Mouse (Mus musculus): Measurements from ENCODE around the gene Cyp8b1. TPM values are rescaled to one million over a fixed set of nuclear protein-coding genes. Genes with fewer than 3 reads are reported as not detected.

The Cyp8b1 gene
- total RNA-seq (2021): not detected

DNA sequence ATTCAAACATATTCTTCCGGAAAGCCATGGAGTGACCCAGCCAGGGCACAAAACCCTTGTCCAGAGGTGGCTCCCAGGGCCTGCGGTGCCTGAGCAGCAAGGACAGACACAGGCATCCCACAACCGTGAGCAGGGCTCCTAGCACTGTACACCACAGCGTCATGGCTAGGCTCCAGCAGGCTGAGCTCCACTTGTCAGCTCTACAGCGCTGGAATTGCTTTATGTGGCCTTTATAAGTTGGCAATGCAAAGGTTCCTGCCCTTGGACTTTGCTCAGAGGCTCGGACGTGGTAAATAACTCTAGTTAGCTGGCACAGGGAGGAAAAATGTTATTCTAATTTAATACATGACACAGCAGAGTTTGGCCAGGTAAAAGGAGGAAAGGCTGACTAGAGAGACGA is at the start of gene Cyp8b1:
Gene Cyp8b1 (minus strand): TSS at position 204 of the 400 bp plus-strand sequence.
- intact Hi-C loops (cut with DNase I): no loop called here
- DNase-seq (ENCODE audit: low spot score): no peak

DNA sequence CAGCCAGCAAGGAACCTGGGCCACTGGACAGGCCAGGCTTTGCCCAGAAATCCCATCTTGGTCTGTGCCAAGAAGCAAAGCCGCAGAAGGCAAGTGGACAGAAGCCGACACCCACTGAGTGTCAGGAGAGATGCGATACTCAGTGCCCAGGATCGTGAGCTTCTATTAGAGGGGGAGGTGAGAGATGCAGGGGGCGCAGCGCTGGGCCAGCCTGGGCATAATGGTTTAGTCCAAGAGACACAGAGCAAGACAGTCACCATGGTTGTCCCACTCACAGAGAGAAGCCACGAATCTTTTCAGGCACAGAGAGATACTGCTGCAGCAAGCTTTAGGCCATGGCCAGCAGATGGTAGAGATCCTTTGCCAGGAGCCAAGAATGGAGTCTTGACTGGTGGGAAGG is 48.8 kb upstream of the Cyp8b1 start:
- intact Hi-C loops (cut with DNase I): no loop called here
- no peak for DNase-seq (ENCODE audit: low spot score)

DNA sequence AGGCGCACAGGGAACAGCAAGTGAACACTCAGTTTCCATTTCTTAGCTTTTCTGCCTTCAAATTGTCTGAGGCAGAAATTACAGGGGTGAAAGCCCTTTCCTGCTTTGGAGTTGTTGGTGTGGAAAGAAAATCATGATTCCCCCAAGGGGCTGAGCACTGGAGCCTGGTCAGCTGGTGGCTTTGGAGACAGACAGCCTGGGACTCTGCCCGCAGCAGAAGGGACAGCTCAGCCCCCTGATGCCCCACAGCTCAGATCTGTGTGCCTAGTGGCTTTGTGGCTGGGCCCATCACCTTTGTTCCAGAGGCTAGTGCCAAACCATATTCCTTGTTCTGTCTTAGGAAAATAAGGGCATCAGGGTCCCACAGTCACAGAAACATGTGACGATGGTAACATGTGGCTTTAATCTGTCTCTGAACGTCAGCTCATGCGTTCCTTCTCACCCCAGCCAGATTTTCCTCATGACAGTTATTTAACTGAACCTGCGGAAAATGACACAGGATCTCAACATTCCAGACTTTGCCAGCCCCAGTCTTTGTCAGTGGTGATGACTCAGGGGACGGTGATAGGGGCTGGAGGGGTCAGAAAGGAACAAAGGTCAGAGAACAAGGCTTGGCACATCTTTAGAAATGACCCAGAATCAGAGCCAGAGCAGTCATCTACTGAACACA is 44.0 kb upstream of the Cyp8b1 start:
- no peak for DNase-seq (ENCODE audit: low spot score)
- intact Hi-C loops (cut with DNase I): no loop called here

DNA sequence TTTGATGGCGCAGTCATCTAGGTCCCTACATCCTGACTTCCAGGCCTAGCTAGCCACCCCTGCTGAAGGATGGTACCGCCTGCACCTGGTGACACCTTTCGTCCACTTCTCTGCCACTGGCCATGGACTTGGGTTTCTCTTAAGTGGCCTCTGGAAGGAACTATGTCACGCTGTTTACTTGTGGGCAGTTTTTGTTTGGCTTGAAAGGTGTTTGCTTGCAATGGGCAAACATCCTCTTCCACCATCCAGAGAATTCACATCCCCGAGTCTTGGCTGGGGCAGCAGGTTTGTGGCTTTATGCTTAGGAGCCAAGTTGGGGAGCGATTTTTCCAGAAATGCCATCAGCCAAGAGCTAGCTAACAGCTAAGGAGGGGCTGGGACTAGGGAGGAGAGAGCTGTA is 36.5 kb upstream of the Cyp8b1 start:
- no peak for DNase-seq (ENCODE audit: low spot score)
- intact Hi-C loops (cut with DNase I): no loop called here

DNA sequence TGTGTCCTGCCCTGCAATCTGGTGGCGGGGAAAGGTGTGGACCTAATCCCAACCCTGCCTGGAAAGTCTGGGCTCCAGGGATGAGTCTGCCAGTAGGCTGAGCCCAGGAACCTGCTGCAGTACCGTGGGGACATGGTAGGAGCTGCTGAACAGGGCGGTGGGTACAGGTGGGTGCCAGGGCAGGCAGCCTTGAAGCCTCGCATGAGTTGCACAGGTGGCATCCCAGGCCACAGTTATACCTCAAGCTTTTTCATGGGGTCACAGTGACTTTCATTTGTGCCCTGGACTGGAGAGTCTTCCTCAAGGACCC is 35.0 kb upstream of the Cyp8b1 start:
- intact Hi-C loops (cut with DNase I): no loop called here
- DNase-seq (ENCODE audit: low spot score): no peak

DNA sequence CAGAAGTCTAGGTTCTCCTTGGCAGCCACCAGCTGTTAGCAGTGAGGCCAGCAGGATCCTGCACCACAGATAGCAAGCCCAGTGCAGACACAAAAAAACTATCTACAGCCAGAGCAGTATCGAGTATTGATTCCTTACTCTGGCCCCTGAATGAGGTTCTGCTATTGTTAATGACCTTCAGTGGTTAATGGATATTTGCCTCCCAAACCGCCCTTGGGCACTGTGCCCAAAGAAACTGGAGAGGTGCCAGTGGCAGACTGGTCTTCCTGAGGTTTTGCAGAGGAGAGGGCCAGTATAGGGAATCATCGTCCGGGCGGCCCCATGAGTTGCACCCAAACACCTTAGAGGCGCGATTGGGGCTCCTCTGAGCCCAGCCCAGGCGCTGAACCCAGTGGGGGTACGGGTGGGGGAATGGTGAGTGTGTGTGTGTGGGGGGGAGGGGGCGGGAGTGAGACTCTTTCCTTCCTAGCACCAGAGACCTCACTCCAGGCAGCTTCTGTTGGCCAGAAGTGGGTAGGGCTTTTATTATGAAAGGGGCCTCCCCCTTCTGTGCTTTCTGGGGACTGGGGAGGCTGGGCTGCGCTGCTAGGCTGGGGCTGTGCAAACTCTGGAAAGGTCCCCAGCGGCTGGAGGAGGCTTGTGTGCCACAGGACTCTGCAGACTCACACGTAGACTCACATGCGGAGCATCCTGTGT is 34.5 kb upstream of the Cyp8b1 start, which contains the start of gene Fam198a:
Gene Fam198a (plus strand): TSS at position 571 of the 696 bp plus-strand sequence.
- peak; percentile 51 for DNase-seq (ENCODE audit: low spot score)
- intact Hi-C loops (cut with DNase I): no loop called here

DNA sequence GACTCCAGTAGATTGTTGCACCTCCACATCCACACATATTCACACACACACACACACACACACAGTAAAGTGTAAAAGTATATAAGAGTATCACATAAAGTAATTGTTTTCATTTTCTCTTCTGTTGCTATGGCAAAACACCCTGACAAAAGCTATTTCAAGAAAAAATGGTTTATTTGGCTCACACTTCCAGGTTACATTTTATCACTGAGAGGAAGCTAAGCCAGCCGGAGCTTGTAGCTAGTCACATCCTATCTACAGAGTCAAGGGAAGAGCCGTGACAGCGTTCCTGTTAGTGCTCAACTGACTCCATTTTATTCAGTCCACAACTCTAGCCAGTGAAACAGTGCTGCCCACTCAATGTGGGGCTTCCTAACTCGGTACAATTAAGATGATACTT is 32.3 kb upstream of the Cyp8b1 start:
- DNase-seq (ENCODE audit: low spot score): no peak
- intact Hi-C loops (cut with DNase I): loop anchor here (5.0 kb wide), 2 partner anchors 274 to 299 kb away; no protein-coding TSS in a partner anchor

DNA sequence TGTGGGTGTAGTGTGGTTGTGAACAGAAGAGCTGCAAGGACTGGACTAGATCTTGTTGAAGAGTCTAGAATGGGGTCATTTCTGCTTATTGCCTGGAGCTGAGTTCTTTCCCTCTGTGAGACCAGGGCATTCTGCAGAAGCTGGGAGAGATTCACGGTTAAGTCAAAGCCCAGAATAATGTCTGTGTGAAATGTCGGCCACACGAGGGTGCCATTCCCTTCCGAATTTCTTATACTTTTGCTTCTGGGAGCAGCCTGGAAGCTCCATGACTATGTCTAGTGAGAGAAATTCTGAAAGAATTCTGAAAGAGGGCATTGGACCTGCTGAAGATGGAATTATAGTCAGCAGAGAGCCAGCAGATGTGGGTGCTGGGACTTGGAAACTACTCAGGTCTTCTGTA is 31.7 kb upstream of the Cyp8b1 start:
- no peak for DNase-seq (ENCODE audit: low spot score)
- intact Hi-C loops (cut with DNase I): loop anchor here (1.0 to 5.0 kb wide), 3 partner anchors 38 to 300 kb away; no protein-coding TSS in a partner anchor

DNA sequence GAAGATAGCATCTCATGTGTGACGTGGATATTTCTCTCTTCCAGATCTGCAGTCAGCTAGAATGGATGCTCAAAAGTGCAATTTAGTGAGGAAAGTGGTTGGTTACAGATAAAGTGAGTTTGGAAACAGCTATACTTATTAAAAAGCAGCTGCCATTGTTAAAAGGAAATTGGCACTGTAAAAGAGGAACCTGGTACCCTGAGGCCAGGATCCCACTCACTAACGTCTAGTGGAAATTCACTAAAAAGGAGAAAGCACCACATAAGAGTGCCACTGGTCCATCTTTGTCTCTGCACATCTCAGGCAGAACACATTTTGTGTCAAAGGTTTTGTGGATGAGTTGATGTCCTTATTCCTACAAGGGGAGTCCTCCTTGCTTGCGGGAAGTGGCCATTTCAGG is 27.5 kb upstream of the Cyp8b1 start:
- intact Hi-C loops (cut with DNase I): no loop called here
- DNase-seq (ENCODE audit: low spot score): no peak

DNA sequence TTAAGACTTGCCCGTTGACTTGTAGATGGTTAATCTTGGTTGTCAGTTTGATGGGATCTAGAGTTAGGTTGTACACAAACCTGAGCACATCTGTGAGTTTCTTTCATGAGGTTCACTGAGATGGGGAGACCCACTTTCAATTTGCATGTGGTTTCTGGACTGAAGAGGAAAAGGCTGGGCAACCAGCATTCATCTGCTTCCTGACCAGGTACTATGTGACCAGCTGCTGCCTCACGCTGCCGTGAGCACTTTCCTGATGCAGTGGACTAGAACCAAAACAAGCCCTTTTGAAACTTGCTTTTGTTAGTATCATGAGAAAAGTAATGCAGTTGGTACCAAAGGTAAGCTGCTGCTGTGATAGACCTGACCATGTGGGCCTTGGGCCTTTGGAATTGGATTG is 26.9 kb upstream of the Cyp8b1 start:
- intact Hi-C loops (cut with DNase I): no loop called here
- DNase-seq (ENCODE audit: low spot score): no peak

DNA sequence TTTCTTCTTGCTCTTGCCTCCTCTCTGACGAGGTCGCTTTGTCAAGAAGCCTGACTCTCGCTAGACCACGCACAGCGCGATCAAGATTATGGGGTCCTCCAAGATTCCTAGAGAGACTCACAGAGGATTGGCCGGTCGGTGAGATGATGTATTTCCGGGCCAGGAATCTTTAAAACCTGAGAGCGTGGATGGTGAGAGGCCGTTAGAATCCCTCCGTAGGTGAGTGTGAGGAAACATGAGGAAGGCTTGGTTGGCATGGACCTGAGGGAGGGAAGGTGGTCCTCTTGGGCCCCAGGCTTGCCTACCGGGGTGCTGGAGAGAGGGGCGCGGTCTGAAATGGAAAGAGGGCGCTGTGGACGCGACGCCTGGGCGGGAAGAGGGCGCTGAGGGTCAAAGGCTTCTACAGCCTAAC is 21.8 kb upstream of the Cyp8b1 start:
- no peak for DNase-seq (ENCODE audit: low spot score)
- intact Hi-C loops (cut with DNase I): no loop called here

DNA sequence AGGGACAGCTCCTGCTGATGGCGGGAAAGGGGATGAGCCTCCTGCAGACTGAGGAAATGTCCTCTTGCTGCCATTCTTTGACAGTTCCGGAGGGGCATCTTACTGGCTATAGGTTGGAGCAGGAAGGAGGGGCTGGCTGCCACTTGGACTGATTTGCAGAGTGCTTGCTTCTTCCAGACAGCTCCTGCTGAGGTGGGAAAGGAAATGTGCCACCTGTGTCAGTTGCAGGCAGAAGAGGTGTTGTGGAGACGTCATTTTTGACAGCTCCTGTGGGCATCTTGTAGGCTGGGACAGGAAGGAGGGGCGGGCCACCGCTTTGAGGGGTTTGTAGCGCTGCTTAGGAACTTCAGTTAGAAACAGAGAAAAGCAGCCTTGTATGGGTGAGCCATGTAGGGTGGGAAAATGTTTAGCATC is 21.4 kb upstream of the Cyp8b1 start:
- no peak for DNase-seq (ENCODE audit: low spot score)
- intact Hi-C loops (cut with DNase I): no loop called here

DNA sequence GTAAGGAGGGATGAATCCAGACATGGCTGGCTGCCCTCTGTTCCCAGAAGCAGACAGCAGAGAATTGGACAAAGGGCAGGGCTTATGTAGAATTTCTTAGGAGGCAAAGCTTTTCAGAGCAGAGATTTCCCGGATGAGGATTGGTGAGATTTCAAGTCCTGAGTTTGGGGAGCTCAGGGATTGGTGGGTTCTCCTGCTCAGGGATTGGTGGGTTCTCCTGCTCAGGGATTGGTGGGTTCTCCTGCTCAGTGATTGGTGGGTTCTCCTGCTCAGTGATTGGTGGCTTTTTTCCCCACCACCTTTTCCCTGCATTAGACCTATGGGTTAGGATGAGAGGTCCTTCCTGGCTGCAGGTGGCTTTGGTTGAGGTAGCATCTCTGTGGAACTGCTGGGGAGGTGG is 20.8 kb upstream of the Cyp8b1 start:
- no peak for DNase-seq (ENCODE audit: low spot score)
- intact Hi-C loops (cut with DNase I): no loop called here

DNA sequence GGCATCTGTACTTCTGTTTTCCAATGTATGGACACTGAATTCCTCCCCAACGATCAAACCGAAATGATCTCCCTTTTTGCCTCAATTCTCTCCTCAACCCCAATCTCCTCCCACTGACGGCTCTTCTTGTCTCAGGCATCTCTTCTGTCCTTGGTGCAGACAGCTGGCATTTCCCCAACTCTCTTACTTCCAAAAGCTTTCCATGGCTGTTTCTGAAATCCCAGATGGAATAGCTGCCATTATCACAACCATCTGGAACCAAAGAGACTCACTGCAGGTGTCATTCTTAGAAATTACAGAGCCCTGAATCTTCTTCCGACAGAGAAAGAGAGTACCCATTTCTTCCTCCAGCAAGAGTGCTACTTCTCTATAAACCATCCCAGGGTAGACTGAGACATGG is 18.8 kb upstream of the Cyp8b1 start:
- intact Hi-C loops (cut with DNase I): no loop called here

DNA sequence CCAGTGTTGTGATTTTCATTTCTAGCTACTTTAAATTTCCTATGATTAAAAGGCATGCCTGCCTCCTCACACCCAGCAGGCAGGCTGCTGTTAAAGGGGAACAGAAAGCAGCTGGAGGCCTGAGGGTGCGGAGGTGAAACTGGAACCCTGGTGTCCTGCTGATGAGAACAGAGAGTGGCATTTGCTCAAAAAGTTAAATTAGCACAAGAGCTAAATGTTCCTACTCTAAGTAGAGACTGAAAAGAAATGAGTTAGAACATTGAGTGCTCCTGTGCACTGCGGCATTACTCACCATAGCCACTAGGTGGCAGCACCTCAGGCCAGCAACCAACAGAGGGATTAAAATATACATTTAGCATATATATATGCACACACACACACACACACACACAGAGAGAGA is 12.4 kb upstream of the Cyp8b1 start:
- intact Hi-C loops (cut with DNase I): no loop called here
- no peak for DNase-seq (ENCODE audit: low spot score)

More for the DNA sequence above, 18.8 kb upstream of the Cyp8b1 start:
- no peak for DNase-seq (ENCODE audit: low spot score)

DNA sequence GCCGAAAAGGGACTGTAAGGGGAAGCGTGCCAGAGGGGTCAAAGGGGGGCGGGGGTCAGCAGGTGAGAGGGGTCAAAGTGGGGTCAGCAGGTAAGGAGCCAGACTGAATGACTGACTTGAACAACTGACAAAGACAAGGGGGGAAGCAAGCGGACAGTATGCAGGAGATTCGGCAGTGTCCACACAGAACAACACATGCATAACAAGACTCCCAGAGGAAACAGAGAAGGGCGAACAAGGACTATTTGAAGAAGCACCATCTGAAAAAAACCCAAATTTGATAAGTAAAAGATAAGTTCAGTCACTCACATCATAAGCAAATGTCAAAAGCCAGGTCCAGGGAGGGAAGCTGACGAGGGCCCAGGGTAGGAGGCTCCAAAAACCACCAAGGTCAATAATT is 11.6 kb upstream of the Cyp8b1 start:
- DNase-seq (ENCODE audit: low spot score): no peak
- intact Hi-C loops (cut with DNase I): no loop called here

DNA sequence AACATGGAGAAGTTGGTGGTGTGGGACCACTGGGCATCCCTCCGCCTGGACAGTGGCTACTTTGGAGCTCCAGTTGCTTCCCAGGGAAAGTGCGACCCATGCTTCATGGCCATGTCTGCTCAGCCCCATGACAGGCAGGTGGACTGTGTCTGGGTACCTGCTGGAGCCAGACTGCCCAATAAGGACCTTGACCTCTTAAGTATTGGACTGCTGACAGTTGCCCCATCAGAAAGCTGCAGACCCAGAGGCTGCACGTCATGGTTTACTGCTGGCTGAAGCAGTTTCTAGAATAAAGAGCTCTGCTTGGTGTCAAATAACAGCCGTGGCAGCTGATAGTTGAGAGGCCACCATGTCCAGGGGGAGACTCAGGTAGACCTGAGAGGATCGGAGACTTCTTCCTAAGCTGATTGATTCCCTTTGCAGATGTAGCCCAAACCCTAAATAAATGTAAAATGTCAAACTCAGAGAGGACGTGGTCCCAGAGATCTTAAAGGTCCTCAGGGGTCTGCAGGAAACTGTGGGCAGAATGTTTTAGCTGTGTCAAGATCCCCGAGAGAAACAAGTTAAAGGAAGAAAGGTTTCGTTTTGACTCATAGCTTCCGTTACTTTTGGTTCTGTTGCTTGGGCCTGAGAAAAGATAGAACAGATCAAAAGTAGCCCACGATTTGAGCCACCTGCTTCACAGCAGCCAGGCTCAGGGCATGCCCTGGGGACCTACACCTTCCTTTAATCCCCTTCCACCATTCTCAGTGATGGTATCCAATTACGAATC is 10.7 kb upstream of the Cyp8b1 start:
- no peak for DNase-seq (ENCODE audit: low spot score)
- intact Hi-C loops (cut with DNase I): no loop called here

DNA sequence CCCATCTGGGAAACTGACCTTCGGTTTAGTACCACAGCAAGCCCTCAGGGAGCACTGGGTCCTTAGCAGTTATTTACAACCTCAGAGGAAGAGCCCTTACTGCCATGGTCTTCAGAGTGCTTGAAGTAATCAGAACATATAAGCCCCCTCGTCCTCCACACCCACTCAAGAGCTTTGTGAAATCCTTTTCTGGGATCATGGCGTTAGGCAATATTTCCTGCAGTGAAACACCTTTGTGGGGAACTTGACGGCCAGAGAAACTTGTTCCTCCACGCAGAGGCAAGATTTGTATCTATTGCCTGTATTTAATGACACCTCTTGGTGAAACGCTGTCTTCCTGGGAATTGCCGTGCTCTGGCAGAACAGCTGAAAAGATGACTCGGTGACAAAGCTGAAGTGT is 9.9 kb upstream of the Cyp8b1 start:
- intact Hi-C loops (cut with DNase I): no loop called here

DNA sequence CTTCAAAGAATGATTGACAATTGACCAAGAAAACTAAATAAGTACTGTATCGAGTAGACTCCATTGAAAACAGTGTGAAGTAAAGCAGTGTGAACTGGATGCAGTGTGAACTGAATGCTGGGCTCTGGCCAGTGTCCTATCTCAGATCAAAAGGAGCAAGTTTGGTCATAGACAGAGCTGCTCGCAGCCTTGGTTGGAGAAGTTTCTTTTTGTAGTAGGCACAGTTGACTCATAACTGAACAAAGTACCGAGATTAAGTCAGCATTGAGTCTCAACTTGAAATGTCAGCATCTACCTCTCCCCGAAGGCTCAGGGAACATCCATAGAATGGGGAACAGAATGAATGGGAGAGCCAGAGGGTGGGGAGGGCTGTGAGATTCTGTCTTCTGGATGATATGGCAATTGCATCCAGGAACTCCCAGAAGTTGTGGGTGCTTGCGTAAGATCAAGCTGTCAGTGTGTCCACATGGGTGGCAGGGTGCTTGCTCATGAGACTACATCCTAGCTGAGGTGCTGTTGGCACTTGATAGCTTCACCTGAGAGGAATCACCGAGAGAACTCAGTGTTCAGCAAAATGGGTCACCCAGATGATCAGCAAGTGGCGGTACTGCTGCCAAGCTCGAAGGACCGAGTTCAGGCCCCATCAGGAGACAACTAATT is 8.9 kb upstream of the Cyp8b1 start:
- intact Hi-C loops (cut with DNase I): no loop called here
- no peak for DNase-seq (ENCODE audit: low spot score)

More for the DNA sequence above, 9.9 kb upstream of the Cyp8b1 start:
- DNase-seq (ENCODE audit: low spot score): no peak

DNA sequence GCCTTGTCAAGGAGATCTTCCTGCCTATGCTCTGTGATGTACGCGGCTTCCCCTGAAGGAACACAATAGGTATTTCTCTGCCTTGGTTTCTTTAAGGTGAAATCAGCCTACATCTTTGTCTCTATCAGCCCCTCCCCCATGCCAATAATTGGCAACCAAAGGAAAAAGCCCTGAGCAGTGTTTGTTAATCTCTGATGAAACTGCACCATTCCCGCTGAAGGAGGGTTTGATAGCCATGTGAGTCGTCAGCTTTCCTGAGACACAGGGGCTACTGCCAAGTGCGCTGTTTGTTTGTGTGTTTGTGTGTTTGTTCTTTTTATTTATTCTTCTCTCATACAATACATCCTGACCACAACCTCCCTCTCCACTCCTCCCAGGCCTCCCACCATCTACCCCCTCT is 7.8 kb upstream of the Cyp8b1 start:
- intact Hi-C loops (cut with DNase I): no loop called here
- no peak for DNase-seq (ENCODE audit: low spot score)

DNA sequence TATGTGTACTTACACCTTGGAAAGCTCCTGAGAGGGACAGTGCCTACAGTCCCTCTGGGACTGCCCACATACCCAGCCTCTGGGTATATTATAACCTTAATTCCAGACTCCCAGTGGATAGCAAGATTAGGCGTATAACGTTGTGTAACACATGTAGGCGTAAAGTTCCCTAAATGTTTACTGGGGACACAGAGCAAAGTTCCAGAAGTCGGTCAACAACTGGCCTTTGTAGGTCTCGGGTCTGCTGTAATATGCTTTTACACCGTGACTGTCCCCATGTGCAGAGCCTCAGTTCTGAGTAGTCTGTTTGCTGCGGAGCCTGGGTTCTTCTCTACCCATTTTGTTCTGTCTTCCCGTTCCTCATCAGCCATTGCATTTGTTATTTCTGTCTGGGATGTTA is 7.3 kb upstream of the Cyp8b1 start:
- no peak for DNase-seq (ENCODE audit: low spot score)
- intact Hi-C loops (cut with DNase I): no loop called here
